Mouse (Mus musculus) cerebellum, adult 2 months (tissue): Measurements from ENCODE around the gene Cgn.

Source experiments
- CTCF ChIP-seq: fragments of 200-500 bp; IDR thresholded peaks from 2 replicates; pipeline ENCODE4 v1.5.1; 2011; ENCODE audit warnings: low read depth, mild to moderate bottlenecking, control low read depth, low read length, moderate library complexity, borderline replicate concordance; ENCODE audit not compliant: insufficient read depth
- POLR2A ChIP-seq: fragments of 200-500 bp; IDR thresholded peaks from 2 replicates; pipeline ENCODE4 v1.6.1; 2011; ENCODE audit warnings: low read length, control low read depth, borderline replicate concordance; ENCODE audit not compliant: insufficient read depth

GRCm38 (mm10) chr3:94774039-94774438, 12.3 kb downstream of the Cgn start:
- TF ChIP-seq POLR2A, result no peak
- TF ChIP-seq CTCF, result no peak
